Mouse (Mus musculus): ENCODE measurements around the gene Slc17a2.

DNA sequence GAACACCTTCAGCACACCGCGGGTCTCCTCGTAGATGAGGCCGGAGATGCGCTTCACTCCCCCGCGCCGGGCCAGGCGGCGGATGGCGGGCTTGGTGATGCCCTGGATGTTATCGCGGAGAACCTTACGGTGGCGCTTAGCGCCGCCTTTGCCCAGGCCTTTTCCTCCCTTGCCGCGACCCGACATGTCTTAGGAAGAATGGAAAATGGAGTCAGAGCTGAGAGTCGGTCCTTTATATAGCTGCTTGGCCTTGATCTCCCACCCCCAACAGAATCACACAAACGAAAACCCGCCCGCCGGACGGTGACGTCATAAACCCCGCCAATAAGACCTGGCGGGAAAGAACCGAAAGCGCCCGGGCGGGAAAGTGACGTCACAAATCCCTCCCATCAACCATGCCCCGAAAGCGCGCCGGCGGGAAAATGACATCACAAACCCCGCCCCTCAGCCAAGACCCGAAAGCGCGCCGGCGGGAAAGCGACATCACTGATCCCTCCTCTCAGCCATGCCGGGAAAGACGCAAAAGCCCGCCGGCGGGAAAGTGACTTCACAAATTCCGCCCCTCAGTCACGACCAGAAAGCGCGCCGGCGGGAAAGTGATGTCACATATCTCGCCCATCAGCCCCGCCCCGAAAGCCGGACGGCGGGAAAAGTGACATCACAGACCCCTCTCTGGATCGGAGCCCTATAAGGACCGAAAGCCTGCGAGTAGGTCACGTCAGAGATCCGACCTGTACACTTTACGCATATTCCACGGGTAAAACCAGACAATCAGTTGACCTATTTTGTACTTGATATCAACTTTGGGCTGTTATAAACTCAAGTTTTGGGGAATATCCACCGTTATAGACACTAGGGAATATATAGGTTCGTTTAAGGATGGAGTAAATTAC lies 45.6 kb upstream of the Slc17a2 start, which contains the start of gene Hist1h4a:
- TF ChIP-seq CHD2 (IDR thresholded peaks at IDR 0.05; ENCODE audit: low read depth, low read length) = peak; percentile 59; the same call in 1 of the 2 replicates
- no peak for TF ChIP-seq ZC3H11A (IDR thresholded peaks at IDR 0.05; ENCODE audit: borderline replicate concordance, low read depth, low read length)
- no peak for TF ChIP-seq MAFK (IDR thresholded peaks at IDR 0.05; ENCODE audit: insufficient read depth, low read depth, low read length)
- TF ChIP-seq HCFC1 (IDR thresholded peaks at IDR 0.05; ENCODE audit: borderline replicate concordance, insufficient read depth, low read length) = no peak

Data from ES-E14 (cell line).